Mouse (Mus musculus): ENCODE results near the gene Gpsm1. TPM values are rescaled to one million over a fixed set of nuclear protein-coding genes. Genes with fewer than 3 reads are reported as not detected.

Gene Gpsm1
- polyA plus RNA-seq, 1 experiment from 2014 or later, result 6.9 TPM

- Histone ChIP-seq H3K4me2 (replicated peaks; ENCODE audit: low read depth) (no peak overlapping the region), H3K4me1 (replicated peaks; ENCODE audit: control insufficient read depth, insufficient read depth, low read length) (no peaks in the 10 kb centered on the region), H3K27ac (ENCODE audit: low read depth, low read length) (no peak overlapping the region), H3K9ac (ENCODE audit: low read depth, low read length) (no peak overlapping the region), H3K9me3 (ENCODE audit: control insufficient read depth) (no peaks in the 10 kb centered on the region), H3K36me3 (ENCODE audit: control insufficient read depth, insufficient read depth) (no peaks in the 10 kb centered on the region; the same call in 1 of the 2 replicates), H3K4me3 (ENCODE audit: low read depth, low read length) (no peak overlapping the region), H3K27me3 (replicated peaks; ENCODE audit: control insufficient read depth, insufficient read depth, low read length) (no peaks in the 10 kb centered on the region)
- WGBS, result 84% methylated on average over 13 of the region's 13 CpGs
- ATAC-seq, result no peak; the same call in 1 of the 2 replicates
- TF ChIP-seq CTCF (IDR thresholded peaks at IDR 0.05; ENCODE audit: low read depth), result no peak
Measured at GRCm38 (mm10) chr2:26358667-26359320, 43.5 kb downstream of the Gpsm1 start.

DNA sequence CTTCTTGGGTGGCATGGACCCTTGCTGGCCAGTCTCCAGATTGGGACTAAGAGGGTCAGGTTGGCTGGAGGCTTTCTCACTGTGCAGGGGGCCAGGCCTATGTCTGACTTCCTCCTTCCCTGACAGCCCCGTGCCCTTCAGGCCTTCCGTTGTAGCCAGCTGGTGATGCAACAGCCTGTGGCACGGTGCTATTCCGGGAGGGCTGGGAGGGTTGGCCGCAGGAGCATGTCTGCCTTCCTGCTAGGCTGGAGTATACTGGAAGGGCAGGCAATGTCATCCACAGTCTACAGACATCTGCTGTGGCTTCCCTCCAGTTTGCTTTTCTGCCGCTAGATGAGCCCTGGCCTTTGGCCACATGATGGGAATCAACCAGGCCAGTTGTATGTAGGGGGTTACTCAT, 44.7 kb downstream of the Gpsm1 start:
- Histone ChIP-seq H3K27ac (ENCODE audit: low read depth, low read length) (no peak overlapping the region), H3K4me1 (replicated peaks; ENCODE audit: control insufficient read depth, insufficient read depth, low read length) (no peaks in the 10 kb centered on the region), H3K36me3 (ENCODE audit: control insufficient read depth, insufficient read depth) (no peaks in the 10 kb centered on the region; the same call in 1 of the 2 replicates), H3K4me3 (ENCODE audit: low read depth, low read length) (no peak overlapping the region), H3K9me3 (ENCODE audit: control insufficient read depth) (no peaks in the 10 kb centered on the region), H3K9ac (ENCODE audit: low read depth, low read length) (no peak overlapping the region), H3K27me3 (replicated peaks; ENCODE audit: control insufficient read depth, insufficient read depth, low read length) (no peaks in the 10 kb centered on the region), H3K4me2 (replicated peaks; ENCODE audit: low read depth) (no peak overlapping the region)
- 74% methylated on average over 6 of the region's 6 CpGs for WGBS
- TF ChIP-seq CTCF (IDR thresholded peaks at IDR 0.05; ENCODE audit: low read depth), result no peak
- ATAC-seq, result no peak

GRCm38 (mm10) chr2:26360772-26361171, 45.5 kb downstream of the Gpsm1 start, which contains the start of gene Card9:
Gene Card9, minus strand, starts transcription at chr2:26360918.
- H3K4me2 ChIP-seq (replicated peaks; ENCODE audit: low read depth), result no peak within 1 kb of the TSS
- H3K4me3 ChIP-seq (ENCODE audit: low read depth, low read length), result no peak within 1 kb of the TSS
- peaks cover 3% of the 10 kb centered on the region; the same call in 1 of the 2 replicates for H3K36me3 ChIP-seq (ENCODE audit: control insufficient read depth, insufficient read depth)
- no peaks in the 10 kb centered on the region for H3K27me3 ChIP-seq (replicated peaks; ENCODE audit: control insufficient read depth, insufficient read depth, low read length)
- H3K9me3 ChIP-seq (ENCODE audit: control insufficient read depth), result no peaks in the 10 kb centered on the region
- no peak within 1 kb of the TSS for H3K27ac ChIP-seq (ENCODE audit: low read depth, low read length)
- no peak for TF ChIP-seq CTCF (IDR thresholded peaks at IDR 0.05; ENCODE audit: low read depth)
- ATAC-seq, result peak; percentile 23; the same call in 1 of the 2 replicates
- WGBS, result 27% methylated on average over 3 of the region's 3 CpGs
- H3K9ac ChIP-seq (ENCODE audit: low read depth, low read length), result no peak within 1 kb of the TSS
- no peaks in the 10 kb centered on the region for H3K4me1 ChIP-seq (replicated peaks; ENCODE audit: control insufficient read depth, insufficient read depth, low read length)

DNA sequence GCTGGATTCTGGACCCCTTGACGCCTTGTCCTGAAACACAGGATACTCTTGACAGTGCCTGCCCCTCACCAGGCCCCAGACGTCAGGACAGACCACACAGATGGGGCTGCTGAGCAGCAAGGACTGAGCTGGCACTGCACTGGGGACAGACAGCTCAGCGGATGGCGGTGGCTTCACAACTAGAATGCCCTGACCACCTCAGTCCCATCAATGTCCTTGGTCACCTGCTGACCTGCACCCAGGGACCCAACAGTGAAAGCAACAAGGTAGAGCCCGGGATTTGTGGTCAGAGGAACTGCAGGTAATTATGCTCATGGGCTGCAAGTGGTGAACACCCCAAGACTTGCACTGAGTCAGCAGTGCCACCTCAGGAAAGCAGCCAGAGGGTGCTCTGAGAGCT, 47.7 kb downstream of the Gpsm1 start:
- Histone ChIP-seq H3K9ac (ENCODE audit: low read depth, low read length) (no peak overlapping the region), H3K4me3 (ENCODE audit: low read depth, low read length) (no peak overlapping the region), H3K36me3 (ENCODE audit: control insufficient read depth, insufficient read depth) (peaks cover 25% of the 10 kb centered on the region), H3K4me1 (replicated peaks; ENCODE audit: control insufficient read depth, insufficient read depth, low read length) (no peaks in the 10 kb centered on the region), H3K4me2 (replicated peaks; ENCODE audit: low read depth) (no peak overlapping the region), H3K9me3 (ENCODE audit: control insufficient read depth) (no peaks in the 10 kb centered on the region), H3K27me3 (replicated peaks; ENCODE audit: control insufficient read depth, insufficient read depth, low read length) (no peaks in the 10 kb centered on the region), H3K27ac (ENCODE audit: low read depth, low read length) (no peak overlapping the region)
- no peak for ATAC-seq
- WGBS, result 90% methylated on average over 5 of the region's 5 CpGs
- no peak for TF ChIP-seq CTCF (IDR thresholded peaks at IDR 0.05; ENCODE audit: low read depth)

DNA sequence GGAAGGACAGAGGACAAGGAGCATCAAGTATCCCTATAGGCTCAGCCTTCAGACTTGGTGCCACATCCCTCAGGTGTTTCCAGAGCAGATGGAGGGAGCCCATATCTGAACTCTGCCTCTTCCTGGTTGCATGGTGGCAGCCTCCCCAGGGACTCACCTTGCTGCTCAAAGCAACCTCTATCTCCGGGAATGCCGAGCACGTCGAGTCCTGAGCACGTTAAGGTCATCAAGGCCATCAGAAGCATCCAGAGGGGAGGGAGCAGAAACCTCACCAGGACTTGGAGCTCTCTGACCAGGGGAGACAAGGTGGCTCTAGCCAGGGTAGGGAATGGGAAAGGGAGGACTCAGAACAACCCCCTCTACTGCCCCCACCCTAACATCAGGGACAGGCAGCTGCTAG, 48.2 kb downstream of the Gpsm1 start:
- Histone ChIP-seq H3K9ac (ENCODE audit: low read depth, low read length) (no peak overlapping the region), H3K9me3 (ENCODE audit: control insufficient read depth) (no peaks in the 10 kb centered on the region), H3K27ac (ENCODE audit: low read depth, low read length) (no peak overlapping the region), H3K4me3 (ENCODE audit: low read depth, low read length) (no peak overlapping the region), H3K4me1 (replicated peaks; ENCODE audit: control insufficient read depth, insufficient read depth, low read length) (no peaks in the 10 kb centered on the region), H3K4me2 (replicated peaks; ENCODE audit: low read depth) (no peak overlapping the region), H3K36me3 (ENCODE audit: control insufficient read depth, insufficient read depth) (peaks cover 30% of the 10 kb centered on the region), H3K27me3 (replicated peaks; ENCODE audit: control insufficient read depth, insufficient read depth, low read length) (no peaks in the 10 kb centered on the region)
- 46% methylated on average over 5 of the region's 5 CpGs for WGBS
- no peak for ATAC-seq
- no peak for TF ChIP-seq CTCF (IDR thresholded peaks at IDR 0.05; ENCODE audit: low read depth)

- Histone ChIP-seq H3K27ac (ENCODE audit: low read depth, low read length) (no peak overlapping the region), H3K36me3 (ENCODE audit: control insufficient read depth, insufficient read depth) (peaks cover 43% of the 10 kb centered on the region), H3K4me1 (replicated peaks; ENCODE audit: control insufficient read depth, insufficient read depth, low read length) (no peaks in the 10 kb centered on the region)
Measured at GRCm38 (mm10) chr2:26364738-26365465, 49.6 kb downstream of the Gpsm1 start.

More at GRCm38 (mm10) chr2:26364738-26365465, 49.6 kb downstream of the Gpsm1 start:
- H3K9ac ChIP-seq (ENCODE audit: low read depth, low read length), result no peak overlapping the region; the same call in 1 of the 2 replicates
- no peak overlapping the region for H3K4me3 ChIP-seq (ENCODE audit: low read depth, low read length)
- no peak overlapping the region for H3K4me2 ChIP-seq (replicated peaks; ENCODE audit: low read depth)
- no peak for ATAC-seq
- H3K9me3 ChIP-seq (ENCODE audit: control insufficient read depth), result no peaks in the 10 kb centered on the region
- no peak for TF ChIP-seq CTCF (IDR thresholded peaks at IDR 0.05; ENCODE audit: low read depth)
- H3K27me3 ChIP-seq (replicated peaks; ENCODE audit: control insufficient read depth, insufficient read depth, low read length), result no peaks in the 10 kb centered on the region
- 76% methylated on average over 10 of the region's 10 CpGs for WGBS
